10 mouse cellular contexts compared by ENCODE assay signal in the genomic region with DNA sequence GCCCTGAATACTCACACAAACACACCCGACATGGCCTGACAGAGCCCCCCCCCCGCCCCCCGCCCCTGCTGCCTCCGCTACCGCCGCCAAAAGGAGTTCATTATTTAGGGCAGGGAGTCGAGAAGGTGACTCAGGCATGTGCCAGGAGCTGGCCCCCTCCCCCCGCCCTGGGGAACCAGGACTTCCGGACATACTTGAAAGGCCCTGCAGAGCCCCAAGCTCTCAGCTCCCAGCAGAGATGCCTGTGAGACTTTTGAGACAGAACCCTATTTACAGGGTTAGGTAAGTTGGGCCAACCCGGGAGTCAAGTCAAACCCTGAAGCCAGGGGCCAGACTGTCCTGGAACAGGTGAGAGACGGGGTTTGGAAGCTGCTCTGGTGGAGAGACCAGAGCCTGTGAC. TPM values are rescaled to one million over a fixed set of nuclear protein-coding genes. Genes with fewer than 3 reads are reported as not detected.
DNase-seq lines count a peak whose midpoint lies in the region; ATAC-seq lines count a peak whose summit lies in the region.
"Had no signal": no experiment of that assay in that cellular context is flagged by ENCODE, and none has a peak within 500 bp of the region (broad histone marks: within the 10 kb centered on the region; RNA-seq: fewer than 3 reads in every experiment).

No protein-coding gene starts in this region.

- 42% methylated on average over 11 of the region's 11 CpGs for WGBS in kidney, embryonic 16.5 days
- 35% methylated on average over 11 of the region's 11 CpGs for WGBS in embryonic facial prominence, embryonic 11.5 days
- 42% methylated on average over 11 of the region's 11 CpGs for WGBS in limb, embryonic 12.5 days

- H3K4me1 ChIP-seq in kidney, embryonic 16.5 days (ENCODE audit: insufficient read depth, low read length) = peaks cover 19% of the 10 kb centered on the region
- H3K4me1 ChIP-seq in embryonic facial prominence, embryonic 11.5 days (ENCODE audit: control insufficient read depth, insufficient read depth, low read length) = no peaks in the 10 kb centered on the region; the same call in 1 of the 2 replicates
- peaks cover 43% of the 10 kb centered on the region for H3K4me1 ChIP-seq in limb, embryonic 12.5 days (replicated peaks)

- no peak overlapping the region for H3K27ac ChIP-seq in kidney, embryonic 16.5 days (ENCODE audit: low read length)
- H3K27ac ChIP-seq in embryonic facial prominence, embryonic 11.5 days (replicated peaks; ENCODE audit: low read depth, low read length) = 0 out of 2 replicates have a peak overlapping the region, but pooled peaks have one; percentile 31
- peak overlapping the region; percentile 90 for H3K27ac ChIP-seq in limb, embryonic 12.5 days
- H3K27ac ChIP-seq: macrophage had no signal

- DNase-seq in adrenal gland, postnatal 14 days = peak; percentile 40
- DNase-seq in adrenal gland, postnatal 25 days = no peak
- no peak for DNase-seq in kidney, postnatal 36 days
- no peak for DNase-seq in embryonic facial prominence, embryonic 11.5 days (ENCODE audit: low spot score)
- DNase-seq in layer of hippocampus, postnatal 25 days (ENCODE audit: extremely low spot score in 1 of 2, low spot score in 1 of 2) = no peak
- no peak for DNase-seq in cerebellum, adult 8-10 months
- DNase-seq: layer of hippocampus, adult 9-11 months had no signal

- no peaks in the 10 kb centered on the region for H3K36me3 ChIP-seq in kidney, embryonic 16.5 days (ENCODE audit: insufficient read depth, low read length)
- no peaks in the 10 kb centered on the region for H3K36me3 ChIP-seq in embryonic facial prominence, embryonic 11.5 days (replicated peaks; ENCODE audit: control insufficient read depth, insufficient read depth, low read depth, low read length)
- peaks cover 17% of the 10 kb centered on the region; the same call in 1 of the 2 replicates for H3K36me3 ChIP-seq in limb, embryonic 12.5 days

- H3K9me3 ChIP-seq in kidney, embryonic 16.5 days (ENCODE audit: low read length) = peaks cover 30% of the 10 kb centered on the region
- H3K9me3 ChIP-seq in embryonic facial prominence, embryonic 11.5 days (replicated peaks; ENCODE audit: control insufficient read depth, low read length) = peaks cover 19% of the 10 kb centered on the region
- H3K9me3 ChIP-seq in limb, embryonic 12.5 days = peaks cover 31% of the 10 kb centered on the region

- no peaks in the 10 kb centered on the region for H3K27me3 ChIP-seq in kidney, embryonic 16.5 days (ENCODE audit: insufficient read depth, low read length)
- H3K27me3 ChIP-seq in embryonic facial prominence, embryonic 11.5 days (ENCODE audit: control insufficient read depth, insufficient read depth, low read length) = 0 out of 2 replicates have a peak, but pooled peaks cover 2% of the 10 kb centered on the region
- peaks cover 17% of the 10 kb centered on the region for H3K27me3 ChIP-seq in limb, embryonic 12.5 days

- H3K9ac ChIP-seq in kidney, embryonic 16.5 days (replicated peaks; ENCODE audit: low read length) = no peak overlapping the region
- H3K9ac ChIP-seq in embryonic facial prominence, embryonic 11.5 days (replicated peaks; ENCODE audit: low read length) = no peak overlapping the region
- H3K9ac ChIP-seq in limb, embryonic 12.5 days (replicated peaks) = no peak overlapping the region

- peak overlapping the region; percentile 55; the same call in 1 of the 2 replicates for H3K4me2 ChIP-seq in kidney, embryonic 16.5 days (replicated peaks; ENCODE audit: low read depth, low read length)
- no peak overlapping the region for H3K4me2 ChIP-seq in embryonic facial prominence, embryonic 11.5 days (ENCODE audit: low read depth, low read length)
- peak overlapping the region; percentile 51 for H3K4me2 ChIP-seq in limb, embryonic 12.5 days

- ATAC-seq in kidney, embryonic 16.5 days (ENCODE audit: low FRiP score, low TSS enrichment) = no peak
- no peak for ATAC-seq in embryonic facial prominence, embryonic 11.5 days (replicated peaks; ENCODE audit: insufficient number of reproducible peaks, low FRiP score, low TSS enrichment, low read depth)
- no peak for ATAC-seq in limb, embryonic 12.5 days (ENCODE audit: insufficient number of reproducible peaks, insufficient read depth, low FRiP score, low TSS enrichment, low read depth)

- H3K4me3 ChIP-seq in kidney, embryonic 16.5 days (ENCODE audit: low read length) = no peak overlapping the region
- no peak overlapping the region for H3K4me3 ChIP-seq in embryonic facial prominence, embryonic 11.5 days (ENCODE audit: low read depth, low read length)
- peak overlapping the region; percentile 72; the same call in 1 of the 2 replicates for H3K4me3 ChIP-seq in limb, embryonic 12.5 days (replicated peaks)

RNA-seq across cellular contexts. Expression of a gene that starts 1.1 kb away (rescaled TPM):
- total RNA-seq in adrenal gland, postnatal 14 days (2021) = 321 and 419 TPM in 2 replicates
- total RNA-seq in adrenal gland, postnatal 25 days (2021) = 669 and 905 TPM in 2 replicates
- 675 and 814 TPM in 2 replicates for polyA plus RNA-seq in kidney, embryonic 16.5 days (2015; fragmentation: Nextera tagmentation; extraction: Ambion mirVana)
- polyA plus RNA-seq in embryonic facial prominence, embryonic 11.5 days (2014; fragmentation: Nextera tagmentation; extraction: Ambion mirVana) = 1,085 and 1,117 TPM in 2 replicates
- polyA plus RNA-seq in limb, embryonic 12.5 days (2016; fragmentation: Nextera tagmentation; extraction: Ambion mirVana) = 1,371 and 1,459 TPM in 2 replicates
- 1 to 10 TPM; 6.8 to 8.7 TPM for total RNA-seq in layer of hippocampus, postnatal 25 days (2021)

RNA-seq across cellular contexts. Expression of a gene that starts 11.6 kb away (rescaled TPM):
- 1.8 and 11.3 TPM in 2 replicates for total RNA-seq in adrenal gland, postnatal 14 days (2021)
- 1.2 and 1.4 TPM in 2 replicates for total RNA-seq in adrenal gland, postnatal 25 days (2021)
- 7.2 and 8.3 TPM in 2 replicates for polyA plus RNA-seq in kidney, embryonic 16.5 days (2015; fragmentation: Nextera tagmentation; extraction: Ambion mirVana)
- polyA plus RNA-seq in embryonic facial prominence, embryonic 11.5 days (2014; fragmentation: Nextera tagmentation; extraction: Ambion mirVana) = 0.58 and 1.0 TPM in 2 replicates
- 1.3 and 1.4 TPM in 2 replicates for polyA plus RNA-seq in limb, embryonic 12.5 days (2016; fragmentation: Nextera tagmentation; extraction: Ambion mirVana)
- total RNA-seq in layer of hippocampus, postnatal 25 days (2021) = under 1 TPM in 1 of 2 experiments, not detected in 1; 0.20 TPM

RNA-seq across cellular contexts. Expression of a gene that starts 41.0 kb away (rescaled TPM):
- 0.78 and 1.4 TPM in 2 replicates for total RNA-seq in adrenal gland, postnatal 14 days (2021)
- 1.8 and 2.7 TPM in 2 replicates for total RNA-seq in adrenal gland, postnatal 25 days (2021)
- 9.1 and 10.4 TPM in 2 replicates for polyA plus RNA-seq in kidney, embryonic 16.5 days (2015; fragmentation: Nextera tagmentation; extraction: Ambion mirVana)
- polyA plus RNA-seq in embryonic facial prominence, embryonic 11.5 days (2014; fragmentation: Nextera tagmentation; extraction: Ambion mirVana) = 2.8 and 2.9 TPM in 2 replicates
- 13.8 and 19.2 TPM in 2 replicates for polyA plus RNA-seq in limb, embryonic 12.5 days (2016; fragmentation: Nextera tagmentation; extraction: Ambion mirVana)
- not detected for total RNA-seq in layer of hippocampus, postnatal 25 days (2021)
- polyA plus RNA-seq: macrophage had no signal

Comparison
In these comparisons a context has a peak if more than half of its experiments do, and no peak if none do; other contexts are left out.
1. RNA of a gene that starts 1.1 kb away (total RNA-seq): 669 to 905 TPM in adrenal gland, postnatal 25 days and 321 to 419 TPM in adrenal gland, postnatal 14 days; 6.8 to 8.7 TPM in layer of hippocampus, postnatal 25 days; every median in the first group is over 10 times any median in the second.